Mouse (Mus musculus) liver, postnatal 0 days (tissue): ENCODE data around the gene Rsad1.

Experiments used
- CTCF ChIP-seq: sonication (generic); IDR thresholded peaks from 2 replicates; pipeline ENCODE4 v1.5.1; 2016; ENCODE audit warnings: antibody characterized with exemption, low read depth
- EP300 ChIP-seq: IDR thresholded peaks from 2 replicates; pipeline ENCODE4 v1.6.1; 2016; ENCODE audit warnings: antibody characterized with exemption, low read depth, mild to moderate bottlenecking

GRCm38 (mm10) chr11:94526171-94526879 is 22.7 kb downstream of the Rsad1 start:
- TF ChIP-seq CTCF, result no peak
- no peak for TF ChIP-seq EP300
